25 mouse cellular contexts compared by ENCODE assay signal in genomic region chr4:75790920-75791589, GRCm38 (mm10).
DNase-seq lines count a peak whose midpoint lies in the region; ATAC-seq and TF ChIP-seq lines count a peak whose summit lies in the region.
"Had no signal": no experiment of that assay in that cellular context is flagged by ENCODE, and none has a peak within 500 bp of the region (broad histone marks: within the 10 kb centered on the region; RNA-seq: fewer than 3 reads in every experiment).

No protein-coding gene starts in this region.

- no peaks in the 10 kb centered on the region for H3K4me1 ChIP-seq in kidney, embryonic 15.5 days
- no peaks in the 10 kb centered on the region for H3K4me1 ChIP-seq in lung, embryonic 14.5 days (ENCODE audit: insufficient read depth)
- H3K4me1 ChIP-seq in lung, postnatal 0 days (ENCODE audit: insufficient read depth, low read depth, low read length): no peaks in the 10 kb centered on the region
- H3K4me1 ChIP-seq: embryonic facial prominence, embryonic 12.5 days; embryonic facial prominence, embryonic 15.5 days; hindbrain, embryonic 12.5 days; hindbrain, embryonic 15.5 days had no signal

- no peaks in the 10 kb centered on the region for H3K27me3 ChIP-seq in kidney, embryonic 15.5 days
- H3K27me3 ChIP-seq in lung, embryonic 14.5 days (ENCODE audit: insufficient read depth, low read length): no peaks in the 10 kb centered on the region
- no peaks in the 10 kb centered on the region for H3K27me3 ChIP-seq in lung, postnatal 0 days (replicated peaks; ENCODE audit: insufficient read depth, low read length)
- H3K27me3 ChIP-seq: CH12.LX; embryonic facial prominence, embryonic 12.5 days; embryonic facial prominence, embryonic 15.5 days; hindbrain, embryonic 12.5 days; hindbrain, embryonic 15.5 days had no signal

- no peaks in the 10 kb centered on the region for H3K36me3 ChIP-seq in kidney, embryonic 15.5 days
- H3K36me3 ChIP-seq in lung, embryonic 14.5 days (ENCODE audit: insufficient read depth): no peaks in the 10 kb centered on the region
- H3K36me3 ChIP-seq in lung, postnatal 0 days (ENCODE audit: insufficient read depth, low read length): no peaks in the 10 kb centered on the region
- H3K36me3 ChIP-seq: embryonic facial prominence, embryonic 12.5 days; embryonic facial prominence, embryonic 15.5 days; G1E; hindbrain, embryonic 12.5 days; hindbrain, embryonic 15.5 days had no signal

- no peak overlapping the region for H3K4me2 ChIP-seq in kidney, embryonic 15.5 days
- H3K4me2 ChIP-seq in lung, embryonic 14.5 days: no peak overlapping the region
- no peak overlapping the region for H3K4me2 ChIP-seq in lung, postnatal 0 days (replicated peaks; ENCODE audit: low read depth, low read length)
- H3K4me2 ChIP-seq: embryonic facial prominence, embryonic 12.5 days; embryonic facial prominence, embryonic 15.5 days; heart, embryonic 11.5 days; hindbrain, embryonic 12.5 days; hindbrain, embryonic 15.5 days had no signal

- no peak overlapping the region for H3K9ac ChIP-seq in kidney, embryonic 15.5 days
- H3K9ac ChIP-seq in lung, embryonic 14.5 days: no peak overlapping the region
- no peak overlapping the region for H3K9ac ChIP-seq in lung, postnatal 0 days (replicated peaks; ENCODE audit: low read depth)
- H3K9ac ChIP-seq: embryonic facial prominence, embryonic 12.5 days; embryonic facial prominence, embryonic 15.5 days; forebrain, postnatal 0 days; hindbrain, embryonic 12.5 days; hindbrain, embryonic 15.5 days had no signal

- H3K9me3 ChIP-seq in kidney, embryonic 15.5 days (replicated peaks): no peaks in the 10 kb centered on the region
- H3K9me3 ChIP-seq in lung, embryonic 14.5 days (ENCODE audit: low read depth, low read length): no peaks in the 10 kb centered on the region
- no peaks in the 10 kb centered on the region for H3K9me3 ChIP-seq in lung, postnatal 0 days (ENCODE audit: low read length)
- H3K9me3 ChIP-seq: embryonic facial prominence, embryonic 12.5 days; embryonic facial prominence, embryonic 15.5 days; G1E; hindbrain, embryonic 12.5 days; hindbrain, embryonic 15.5 days had no signal

- TF ChIP-seq EP300 in lung, postnatal 0 days (IDR thresholded peaks at IDR 0.05): no peak

- no peak for DNase-seq in kidney, adult 18-20 months
- peak; percentile 41 for DNase-seq in lung, embryonic 14.5 days
- no peak for DNase-seq in lung, postnatal 25 days (ENCODE audit: low spot score)
- peak; percentile 42 for DNase-seq in lung, postnatal 0 days (ENCODE audit: low spot score)
- DNase-seq in lung, postnatal 10 days: no peak
- DNase-seq: adrenal gland, adult 2 months; adrenal gland, postnatal 14 days; B cell, adult 2 months; cerebellum, adult 11 months; cerebellum, adult 2 months; cerebellum, adult 9-11 months; cerebellum, postnatal 25 days; forebrain, postnatal 0 days; gastrocnemius, adult 2 months; gastrocnemius, postnatal 14 days; heart, adult 11 months had no signal

- ATAC-seq in kidney, embryonic 15.5 days (replicated peaks; ENCODE audit: low FRiP score): peak; percentile 60; the same call in 1 of the 2 replicates
- ATAC-seq in lung, embryonic 14.5 days (ENCODE audit: insufficient read depth): peak; percentile 69
- peak; percentile 46; the same call in 1 of the 2 replicates for ATAC-seq in lung, postnatal 0 days
- ATAC-seq: forebrain, embryonic 14.5 days; forebrain, postnatal 0 days had no signal

- 0 out of 2 replicates have a peak overlapping the region, but pooled peaks have one; percentile 56 for H3K27ac ChIP-seq in kidney, embryonic 15.5 days
- no peak overlapping the region for H3K27ac ChIP-seq in lung, embryonic 14.5 days (ENCODE audit: low read depth)
- no peak overlapping the region for H3K27ac ChIP-seq in lung, postnatal 0 days (ENCODE audit: low read length)
- H3K27ac ChIP-seq: embryonic facial prominence, embryonic 12.5 days; embryonic facial prominence, embryonic 15.5 days; gastrocnemius, adult 2 months; hindbrain, embryonic 12.5 days; hindbrain, embryonic 15.5 days had no signal

- 63% methylated on average over 1 of the region's 1 CpGs for whole genome bisulfite sequencing in kidney, embryonic 15.5 days
- WGBS in lung, embryonic 14.5 days: 68% methylated on average over 1 of the region's 1 CpGs
- 51% methylated on average over 1 of the region's 1 CpGs for WGBS in lung, postnatal 0 days

- H3K4me3 ChIP-seq in kidney, embryonic 15.5 days (replicated peaks): no peak overlapping the region
- H3K4me3 ChIP-seq in lung, embryonic 14.5 days (ENCODE audit: low read depth, low read length): no peak overlapping the region
- H3K4me3 ChIP-seq in lung, postnatal 0 days (ENCODE audit: low read depth, low read length): no peak overlapping the region
- H3K4me3 ChIP-seq: embryonic facial prominence, embryonic 12.5 days; embryonic facial prominence, embryonic 15.5 days; gastrocnemius, adult 2 months; hindbrain, embryonic 12.5 days; hindbrain, embryonic 15.5 days had no signal

- no peak for TF ChIP-seq CTCF in lung, embryonic 14.5 days (IDR thresholded peaks at IDR 0.05; ENCODE audit: low read depth)
- TF ChIP-seq CTCF in lung, postnatal 0 days (IDR thresholded peaks at IDR 0.05): no peak

Comparison
In these comparisons a context has a peak if more than half of its experiments do, and no peak if none do; other contexts are left out.
1. DNase-seq: peak in lung, embryonic 14.5 days (single experiment) and lung, postnatal 0 days (single experiment); none in kidney, adult 18-20 months (single experiment), lung, postnatal 25 days (single experiment) and lung, postnatal 10 days (single experiment).
2. Peak in every context shown above with its lines, with median percentiles within 50 percentile points of each other: ATAC-seq.